Mouse (Mus musculus) Patski (cell line): Measurements from ENCODE around the gene Erp29. TPM values are rescaled to one million over a fixed set of nuclear protein-coding genes. Genes with fewer than 3 reads are reported as not detected.

Experiments used
- ATAC-seq: fragments of 100-300 bp; one replicate; pipeline ENCODE4 v1.8.0; 2021
- CTCF ChIA-PET: fragments of 350-600 bp; sonication (Branson Sonifier 250); formaldehyde crosslinking; loops from one replicate; lab custom pipeline; 2022; ENCODE audit warnings: inconsistent platforms; lab: Charles Lee
- POLR2A ChIA-PET: fragments of 350-600 bp; sonication (Branson Sonifier 250); formaldehyde crosslinking; loops from one replicate; lab custom pipeline; 2022; ENCODE audit warnings: antibody characterized with exemption, inconsistent platforms; lab: Charles Lee
- DNase-seq: peaks from one replicate; pipeline ENCODE4 v3.0.0-alpha.2; 2011; ENCODE audit warnings: low read depth, low spot score
- H3K27me3 ChIP-seq: fragments of 371-371 bp; one replicate; pipeline ENCODE4 v1.5.1; 2021
- CTCF ChIP-seq: fragments of 100-300 bp; IDR thresholded peaks from one replicate; pipeline ENCODE4 v1.5.1; 2021
- in situ Hi-C: fragments of 300-500 bp; cut with MboI; formaldehyde crosslinking; loops from 3 replicates; pipeline ENCODE4 v1.11.1; 2018; ENCODE audit warnings: low pct_unique_long_range_greater_than_20kb, mixed read lengths
- polyA plus RNA-seq: library from polyadenylated mRNA; unstranded; gene quantifications from one replicate; pipeline ENCODE4 v1.2.3, GENCODE M21; 2021

Erp29 gene
- polyA plus RNA-seq, 1 experiment from 2014 or later = 219 TPM

DNA sequence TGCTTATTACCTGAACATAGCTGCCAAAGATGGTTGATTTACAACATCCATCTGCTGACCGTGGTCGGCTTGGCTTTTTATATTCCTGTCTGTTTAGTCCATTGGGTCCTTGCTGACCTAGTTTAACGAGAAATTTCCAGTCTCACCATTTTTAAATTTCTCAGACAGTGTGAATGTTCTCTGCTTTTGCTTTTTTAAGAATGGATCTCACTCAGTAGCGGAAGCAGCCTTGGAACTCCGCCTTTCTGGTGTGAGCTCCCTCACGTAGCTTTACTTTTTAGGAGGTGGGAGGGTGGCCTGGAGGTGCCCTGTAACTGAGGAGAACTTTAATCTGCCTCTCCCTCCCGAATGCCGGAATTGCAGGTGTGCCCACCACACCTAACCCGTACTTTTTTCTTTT lies 31.6 kb downstream of the Erp29 start:
- DNase-seq = no peak
- ChIA-PET CTCF (interaction anchor here (1.2 kb wide), 1 partner anchor 11 kb away, joined by 4 read pairs; no protein-coding TSS in a partner anchor), POLR2A (no interaction called here)
- no peak for TF ChIP-seq CTCF
- in situ Hi-C loops = no loop called here
- no peak for ATAC-seq
- no peaks in the 10 kb centered on the region for H3K27me3 ChIP-seq

DNA sequence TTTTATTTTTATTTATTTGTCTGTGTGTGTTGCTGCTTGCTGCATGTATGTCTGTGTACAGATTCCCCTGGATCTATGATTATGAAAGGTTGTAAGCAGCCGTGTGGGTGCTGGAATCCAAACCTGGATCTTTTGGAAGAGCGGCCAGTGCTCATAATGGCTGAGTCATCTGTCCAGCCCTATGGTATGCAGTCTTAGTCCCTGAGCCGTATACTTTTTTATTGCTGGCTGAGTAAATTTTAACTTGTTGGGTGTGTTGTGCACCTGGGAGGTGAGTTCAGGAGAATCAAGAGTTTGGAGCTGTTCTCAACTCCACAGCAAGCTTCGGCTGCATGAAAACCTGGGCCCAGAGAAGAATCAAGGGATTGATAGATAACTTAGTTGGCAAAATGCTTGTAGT lies 41.3 kb downstream of the Erp29 start:
- DNase-seq (no peak), ATAC-seq (no peak)
- no peaks in the 10 kb centered on the region for H3K27me3 ChIP-seq
- ChIA-PET CTCF (interaction anchor here (1.3 kb wide), 1 partner anchor 37 kb away, joined by 5 read pairs; no protein-coding TSS in a partner anchor), POLR2A (interaction anchor here (1.6 kb wide), 1 partner anchor 12 kb away, joined by 5 read pairs; the partner anchor contains the start of gene Naa25)
- TF ChIP-seq CTCF = no peak
- in situ Hi-C loops = no loop called here

DNA sequence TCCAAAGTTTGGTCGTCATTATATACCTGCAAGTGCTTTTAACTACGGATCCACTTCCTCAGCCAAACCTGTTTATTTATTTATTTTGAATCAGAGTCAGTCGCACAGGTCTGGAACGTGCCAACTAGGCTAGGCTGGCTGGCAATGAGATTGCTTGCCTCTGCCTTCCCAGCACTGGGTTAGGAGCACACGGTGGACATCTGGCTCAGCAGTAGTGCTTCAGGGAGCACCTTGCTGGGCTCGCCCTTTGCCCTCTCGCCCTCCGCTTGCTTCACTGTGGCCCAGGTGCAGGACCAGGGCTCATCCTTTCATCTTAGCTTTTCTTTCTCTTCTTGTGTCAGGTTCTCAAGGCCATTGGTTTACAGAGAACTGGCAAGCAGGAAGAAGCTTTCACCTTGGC lies 44.5 kb downstream of the Erp29 start:
- H3K27me3 ChIP-seq = no peaks in the 10 kb centered on the region
- ChIA-PET CTCF (interaction anchor here (0.8 to 1.3 kb wide), 3 partner anchors 11 to 71 kb away, joined by 3 to 4 read pairs (median 4); partner anchors contain the start of gene Naa25), POLR2A (interaction anchor here (1.0 kb wide), 1 partner anchor 39 kb away, joined by 3 read pairs; no protein-coding TSS in a partner anchor)
- ATAC-seq (no peak), DNase-seq (no peak)
- in situ Hi-C loops = no loop called here
- no peak for TF ChIP-seq CTCF

DNA sequence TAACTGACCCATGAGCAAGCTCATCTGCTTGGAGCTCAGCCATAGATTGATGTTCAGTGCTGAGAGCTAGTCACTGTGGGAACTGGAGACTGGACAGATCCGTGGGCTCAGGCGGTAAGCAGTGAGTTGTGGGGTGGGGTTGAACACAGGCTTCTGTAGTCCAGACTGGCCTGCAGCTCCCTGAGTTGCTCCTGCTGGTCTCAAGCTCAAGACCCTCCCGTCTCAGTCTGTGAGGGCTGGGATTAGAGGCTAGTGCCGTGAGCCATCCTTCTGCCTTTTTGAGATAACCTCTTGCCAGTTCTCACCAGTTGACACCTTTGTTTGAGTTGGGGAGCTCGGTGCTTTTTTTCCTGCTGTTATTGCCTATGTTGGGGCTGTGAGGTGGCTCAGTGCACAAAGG lies 51.5 kb downstream of the Erp29 start:
- ChIA-PET POLR2A (no interaction called here), CTCF (interaction anchor here (1.4 kb wide), 1 partner anchor 10 kb away, joined by 3 read pairs; no protein-coding TSS in a partner anchor)
- DNase-seq (no peak), ATAC-seq (no peak)
- in situ Hi-C loops = no loop called here
- no peak for TF ChIP-seq CTCF
- H3K27me3 ChIP-seq = no peaks in the 10 kb centered on the region

DNA sequence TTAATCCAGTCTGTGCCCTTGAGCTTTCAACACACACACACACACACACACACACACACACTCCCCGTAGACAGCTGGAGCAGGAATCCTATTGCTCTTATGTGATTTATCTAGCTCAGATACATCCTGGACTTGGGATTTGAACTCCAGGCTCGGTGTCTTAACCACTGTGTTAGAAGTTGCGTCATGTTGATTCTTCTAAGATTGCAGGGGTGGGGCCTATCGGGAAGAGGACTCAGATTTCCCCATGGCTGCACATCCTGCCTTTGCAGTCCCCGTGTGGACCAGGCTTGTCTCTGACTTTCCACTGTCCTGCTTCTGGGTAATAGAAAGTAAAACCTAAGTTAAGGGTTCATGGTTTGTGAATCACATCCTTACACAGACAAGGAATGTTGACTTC lies 52.2 kb downstream of the Erp29 start:
- ChIA-PET CTCF (interaction anchor here (1.4 kb wide), 2 partner anchors 9 to 10 kb away, joined by 3 read pairs; no protein-coding TSS in a partner anchor), POLR2A (no interaction called here)
- DNase-seq = no peak
- in situ Hi-C loops = no loop called here
- no peaks in the 10 kb centered on the region for H3K27me3 ChIP-seq
- no peak for ATAC-seq
- TF ChIP-seq CTCF = no peak

DNA sequence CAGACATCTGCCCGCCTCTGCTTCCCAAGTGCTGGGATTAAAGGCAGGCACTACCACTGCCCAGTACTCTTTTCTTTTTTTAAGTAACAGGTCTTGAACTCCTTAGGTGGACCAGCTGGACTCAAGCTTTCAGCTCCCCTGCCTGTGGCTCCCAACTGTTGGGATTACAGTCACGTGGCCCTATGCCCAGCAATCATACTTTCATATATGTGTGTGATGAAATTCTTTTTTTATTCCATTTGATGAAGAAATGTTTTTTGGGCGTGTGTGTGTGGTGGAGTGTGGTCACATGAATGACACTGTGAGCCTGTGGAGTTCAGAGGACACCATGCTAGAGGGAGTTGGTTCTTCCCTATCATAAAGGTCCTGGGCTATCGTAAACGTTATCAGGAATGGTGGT lies 52.8 kb downstream of the Erp29 start:
- DNase-seq (no peak), ATAC-seq (no peak)
- ChIA-PET CTCF (interaction anchor here (1.4 kb wide), 1 partner anchor 10 kb away, joined by 3 read pairs; no protein-coding TSS in a partner anchor), POLR2A (interaction anchor here (2.0 kb wide), 1 partner anchor 12 kb away, joined by 5 read pairs; no protein-coding TSS in a partner anchor)
- in situ Hi-C loops = no loop called here
- no peaks in the 10 kb centered on the region for H3K27me3 ChIP-seq
- TF ChIP-seq CTCF = no peak

DNA sequence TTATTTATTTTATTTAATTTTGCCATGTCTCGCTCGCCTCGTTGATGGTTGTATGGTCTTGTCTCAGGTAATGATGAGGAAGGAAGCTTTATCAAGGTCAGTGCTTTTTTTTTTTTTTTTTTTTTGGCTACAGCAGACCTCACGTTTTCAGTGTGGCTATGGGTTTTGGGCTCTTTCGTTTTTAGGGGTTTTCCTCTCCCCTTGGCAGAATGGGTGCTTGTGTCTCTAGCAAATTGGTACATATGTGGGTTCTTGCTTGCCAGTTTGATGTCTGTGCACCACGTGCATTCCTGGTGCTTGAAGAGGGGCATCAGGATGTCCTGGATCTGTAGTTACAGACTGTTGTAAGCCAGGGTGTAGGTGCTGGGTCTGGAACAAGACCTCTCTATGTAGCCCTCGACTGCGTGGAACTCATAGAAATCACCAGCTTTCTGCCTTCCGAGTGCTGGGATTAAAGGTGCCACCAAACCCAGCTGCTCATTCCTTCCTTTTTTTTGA lies 53.3 kb downstream of the Erp29 start:
- no peak for TF ChIP-seq CTCF
- ChIA-PET CTCF (interaction anchor here (0.7 to 1.4 kb wide), 2 partner anchors 10 kb away, joined by 3 read pairs; no protein-coding TSS in a partner anchor), POLR2A (interaction anchor here (2.0 kb wide), 1 partner anchor 13 kb away, joined by 5 read pairs; no protein-coding TSS in a partner anchor)
- no peak for DNase-seq
- in situ Hi-C loops = no loop called here
- ATAC-seq = no peak
- no peaks in the 10 kb centered on the region for H3K27me3 ChIP-seq

DNA sequence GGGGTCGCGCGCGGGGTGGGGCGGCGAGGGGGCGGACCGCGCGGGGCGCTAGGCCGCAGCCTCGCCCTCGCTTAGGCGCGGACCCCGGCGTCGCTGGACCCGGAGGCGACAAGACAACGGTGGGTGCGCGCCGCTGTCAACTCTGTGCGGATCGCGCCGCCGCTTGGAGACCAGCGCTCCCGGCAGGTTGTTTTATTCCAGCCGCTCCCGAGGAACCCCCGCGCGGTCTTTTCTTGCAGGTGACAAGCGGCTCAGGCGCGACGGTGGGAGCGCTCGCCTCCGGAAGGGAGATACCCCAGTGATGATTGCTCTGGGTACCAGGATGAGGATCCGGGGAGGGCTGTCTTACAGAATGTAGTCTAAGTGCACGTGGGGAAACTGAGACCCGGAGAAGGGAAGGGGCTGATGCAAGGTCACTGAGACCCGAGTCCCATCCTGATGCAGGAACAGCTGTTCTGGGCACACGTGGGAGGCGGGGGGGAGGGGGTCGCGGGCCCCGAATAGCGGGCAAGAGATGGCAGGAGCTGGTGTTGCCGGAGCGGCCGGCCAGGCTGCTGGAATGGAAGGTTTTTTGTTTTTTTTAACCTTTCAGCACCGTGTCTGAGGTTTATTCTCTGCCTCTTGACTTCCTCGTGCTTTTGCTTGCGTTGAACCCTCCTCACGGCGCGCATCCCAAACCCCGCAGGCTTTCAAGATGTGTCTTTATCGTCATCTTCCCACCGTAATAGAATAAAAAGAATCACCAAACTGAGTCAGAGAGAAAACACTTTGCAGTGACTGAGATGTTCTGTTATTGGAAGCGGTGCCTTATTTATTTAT lies 54.0 kb downstream of the Erp29 start:
- ATAC-seq (peak; percentile 40), DNase-seq (no peak)
- no peak for TF ChIP-seq CTCF
- ChIA-PET CTCF (interaction anchor here (0.7 to 1.2 kb wide), 3 partner anchors 9 to 14 kb away, joined by 3 to 4 read pairs (median 4); no protein-coding TSS in a partner anchor), POLR2A (interaction anchor here (0.6 to 2.0 kb wide), 2 partner anchors 13 to 16 kb away, joined by 4 to 5 read pairs; no protein-coding TSS in a partner anchor)
- H3K27me3 ChIP-seq = no peaks in the 10 kb centered on the region
- in situ Hi-C loops = no loop called here

DNA sequence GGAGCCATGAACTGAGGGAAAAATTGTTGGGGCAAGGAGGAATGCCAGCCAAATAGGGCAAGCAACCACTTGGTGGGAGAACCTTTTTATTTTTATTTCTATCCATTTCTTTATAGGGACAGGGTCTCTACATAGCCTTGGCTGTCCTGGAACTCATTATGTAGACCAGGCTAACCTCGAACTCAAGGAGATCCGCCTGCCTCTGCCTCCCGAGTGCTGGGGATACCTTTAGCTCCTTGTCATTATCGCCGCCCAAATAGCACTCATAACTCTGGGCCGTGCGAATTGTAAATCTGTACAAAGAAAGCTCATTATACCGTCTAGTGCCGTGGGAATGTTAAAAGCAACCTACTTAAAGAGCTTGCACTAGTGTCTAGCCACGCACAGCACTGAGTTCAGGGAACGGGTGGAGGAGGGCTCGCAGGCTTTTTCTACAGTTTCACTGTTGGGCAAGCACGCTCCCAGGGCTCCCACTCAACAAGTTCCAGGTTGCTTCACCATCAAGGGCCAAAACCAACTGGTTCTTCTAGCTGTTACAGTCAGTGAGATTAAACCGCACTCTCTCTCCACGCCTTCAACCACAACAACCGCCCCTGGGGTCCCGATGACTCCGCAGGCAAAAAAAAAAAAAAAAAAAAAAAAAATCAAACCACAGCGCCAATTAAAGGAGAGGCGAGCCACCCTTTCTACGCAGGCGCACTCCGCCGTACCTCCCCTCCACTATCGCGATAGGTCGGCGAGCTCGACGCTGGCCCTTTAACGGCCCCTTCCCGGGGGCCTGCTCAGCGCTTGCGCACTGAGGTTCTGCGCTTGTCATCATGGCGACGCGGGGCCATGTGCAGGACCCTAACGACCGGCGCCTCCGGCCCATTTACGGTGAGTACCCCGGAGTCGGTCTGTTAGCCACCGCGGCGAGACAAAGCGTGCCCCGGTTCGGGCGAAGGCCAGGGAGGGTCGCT lies 54.8 kb downstream of the Erp29 start, which contains the start of gene Naa25:
Gene Naa25, plus strand, starts transcription at position 750 of the 959 bp plus-strand sequence.
- ATAC-seq = peak; percentile 65
- POLR2A ChIA-PET = interaction anchor here (0.5 to 2.0 kb wide), 3 partner anchors 14 to 24 kb away, joined by 3 to 5 read pairs (median 4); no protein-coding TSS in a partner anchor
- no peak for TF ChIP-seq CTCF
- in situ Hi-C loops = no loop called here
- CTCF ChIA-PET = interaction anchor here (1.0 to 1.3 kb wide), 3 partner anchors 10 to 13 kb away, joined by 4 to 5 read pairs (median 4); no protein-coding TSS in a partner anchor
- no peaks in the 10 kb centered on the region for H3K27me3 ChIP-seq
- DNase-seq = peak; percentile 90
